Mouse (Mus musculus) heart, postnatal 0 days (tissue): ENCODE measurements around the gene Ica1l.

Experiments
- CTCF ChIP-seq: IDR thresholded peaks from 2 replicates; pipeline ENCODE4 v1.5.1; 2016; ENCODE audit warnings: antibody characterized with exemption, control low read depth, low read depth
- EP300 ChIP-seq: IDR thresholded peaks from 2 replicates; pipeline ENCODE4 v1.6.1; 2016; ENCODE audit warnings: antibody characterized with exemption, low read depth

- TF ChIP-seq CTCF (no peak), EP300 (no peak)
Observed at GRCm38 (mm10) chr1:60016136-60016611, 26.8 kb downstream of the Ica1l start.
